Mouse (Mus musculus): ENCODE measurements around the gene Hk1. TPM values are rescaled to one million over a fixed set of nuclear protein-coding genes. Genes with fewer than 3 reads are reported as not detected.

Gene Hk1
- polyA plus RNA-seq, 1 experiment from 2014 or later, result 27.6 TPM

- Histone ChIP-seq H3K27me3 (replicated peaks; ENCODE audit: control insufficient read depth, insufficient read depth, low read length) (no peaks in the 10 kb centered on the region), H3K27ac (ENCODE audit: low read length) (no peak overlapping the region), H3K36me3 (ENCODE audit: control insufficient read depth, insufficient read depth, low read length) (no peaks in the 10 kb centered on the region), H3K4me1 (ENCODE audit: control insufficient read depth, insufficient read depth, low read length) (no peaks in the 10 kb centered on the region), H3K9me3 (ENCODE audit: control insufficient read depth, low read length) (no peaks in the 10 kb centered on the region), H3K4me2 (ENCODE audit: low read depth, low read length) (no peak overlapping the region), H3K4me3 (ENCODE audit: low read length) (no peak overlapping the region), H3K9ac (ENCODE audit: low read depth, low read length) (no peak overlapping the region)
- 73% methylated on average over 22 of the region's 26 CpGs for WGBS
- ATAC-seq, result no peak
Observed at GRCm38 (mm10) chr10:62296086-62296872, 83.4 kb downstream of the Hk1 start.

DNA sequence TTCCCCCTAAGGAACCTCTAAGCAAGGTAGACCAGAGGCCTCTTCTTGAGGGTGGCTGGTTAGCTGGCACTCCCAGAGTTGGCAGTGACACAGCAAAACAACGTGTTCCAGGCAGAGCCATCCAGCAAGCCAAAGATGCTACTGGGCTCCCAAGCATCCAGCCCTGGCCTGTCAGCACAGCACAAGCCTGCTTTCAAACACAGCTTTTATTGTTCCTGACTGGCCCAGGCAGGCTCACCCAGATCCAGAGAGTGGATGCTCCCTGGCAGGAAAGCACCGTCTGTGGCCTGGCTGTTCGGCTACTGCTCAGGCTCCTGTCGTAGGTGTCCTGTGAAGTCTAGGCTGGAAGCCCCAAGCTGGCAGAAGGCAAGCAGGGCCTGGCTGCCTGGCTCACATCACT, 85.6 kb downstream of the Hk1 start:
- no peak for ATAC-seq
- Histone ChIP-seq H3K9me3 (ENCODE audit: control insufficient read depth, low read length) (no peaks in the 10 kb centered on the region), H3K4me3 (ENCODE audit: low read length) (no peak overlapping the region), H3K4me1 (ENCODE audit: control insufficient read depth, insufficient read depth, low read length) (no peaks in the 10 kb centered on the region), H3K9ac (ENCODE audit: low read depth, low read length) (no peak overlapping the region), H3K27ac (ENCODE audit: low read length) (no peak overlapping the region), H3K36me3 (ENCODE audit: control insufficient read depth, insufficient read depth, low read length) (0 out of 2 replicates have a peak, but pooled peaks cover 3% of the 10 kb centered on the region), H3K27me3 (replicated peaks; ENCODE audit: control insufficient read depth, insufficient read depth, low read length) (no peaks in the 10 kb centered on the region), H3K4me2 (ENCODE audit: low read depth, low read length) (no peak overlapping the region)
- 76% methylated on average over 4 of the region's 4 CpGs for WGBS

DNA sequence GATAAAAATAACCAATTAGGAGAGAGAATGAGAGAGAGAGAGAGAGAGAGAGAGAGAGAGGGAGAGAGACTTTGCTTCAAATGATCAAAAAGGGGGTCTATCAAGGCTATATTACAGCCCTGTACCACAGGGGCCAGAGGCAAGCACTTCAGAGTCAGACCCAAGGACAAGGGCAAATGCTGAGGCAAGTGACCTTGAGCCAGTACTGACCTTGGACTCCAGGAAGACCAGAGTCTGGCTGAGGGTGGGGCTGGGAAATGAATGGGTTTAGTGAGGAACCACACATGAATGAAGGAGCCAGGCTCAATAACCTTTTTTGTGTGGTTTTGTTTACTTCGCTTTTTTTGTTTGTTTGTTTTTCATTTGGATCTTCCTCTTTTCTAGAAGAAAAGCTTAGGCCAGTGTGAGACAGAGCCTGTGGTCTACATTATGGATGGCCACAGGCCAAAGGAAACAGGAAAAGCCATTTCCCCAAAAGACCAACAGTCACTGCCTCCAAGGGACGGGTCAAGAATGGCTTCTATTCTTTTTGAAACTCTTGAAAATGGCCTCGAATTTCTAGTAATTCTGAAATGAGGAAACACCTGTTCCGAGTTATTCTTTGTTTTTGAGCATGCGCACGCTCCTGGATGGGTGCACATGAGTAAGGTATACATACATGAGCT, 92.1 kb downstream of the Hk1 start:
- 0 out of 2 replicates have a peak, but pooled peaks cover 8% of the 10 kb centered on the region for H3K36me3 ChIP-seq (ENCODE audit: control insufficient read depth, insufficient read depth, low read length)
- H3K27ac ChIP-seq (ENCODE audit: low read length), result no peak overlapping the region
- no peak overlapping the region for H3K4me2 ChIP-seq (ENCODE audit: low read depth, low read length)
- H3K4me3 ChIP-seq (ENCODE audit: low read length), result no peak overlapping the region
- H3K27me3 ChIP-seq (replicated peaks; ENCODE audit: control insufficient read depth, insufficient read depth, low read length), result no peaks in the 10 kb centered on the region
- 76% methylated on average over 6 of the region's 6 CpGs for WGBS
- H3K4me1 ChIP-seq (ENCODE audit: control insufficient read depth, insufficient read depth, low read length), result no peaks in the 10 kb centered on the region
- no peak for ATAC-seq
- no peaks in the 10 kb centered on the region for H3K9me3 ChIP-seq (ENCODE audit: control insufficient read depth, low read length)
- H3K9ac ChIP-seq (ENCODE audit: low read depth, low read length), result no peak overlapping the region

- Histone ChIP-seq H3K36me3 (ENCODE audit: control insufficient read depth, insufficient read depth, low read length) (peaks cover 11% of the 10 kb centered on the region; the same call in 1 of the 2 replicates), H3K4me3 (ENCODE audit: low read length) (no peak overlapping the region), H3K27ac (ENCODE audit: low read length) (no peak overlapping the region), H3K4me2 (ENCODE audit: low read depth, low read length) (no peak overlapping the region), H3K4me1 (ENCODE audit: control insufficient read depth, insufficient read depth, low read length) (no peaks in the 10 kb centered on the region), H3K27me3 (replicated peaks; ENCODE audit: control insufficient read depth, insufficient read depth, low read length) (no peaks in the 10 kb centered on the region), H3K9me3 (ENCODE audit: control insufficient read depth, low read length) (no peaks in the 10 kb centered on the region), H3K9ac (ENCODE audit: low read depth, low read length) (no peak overlapping the region)
- ATAC-seq, result no peak
- WGBS, result 84% methylated on average over 4 of the region's 4 CpGs
Observed at GRCm38 (mm10) chr10:62283206-62283792, 96.4 kb downstream of the Hk1 start.

- H3K9me3 ChIP-seq (ENCODE audit: control insufficient read depth, low read length), result no peaks in the 10 kb centered on the region
- H3K27ac ChIP-seq (ENCODE audit: low read length), result no peak overlapping the region
- no peak overlapping the region for H3K4me3 ChIP-seq (ENCODE audit: low read length)
- no peak for ATAC-seq
- H3K9ac ChIP-seq (ENCODE audit: low read depth, low read length), result no peak overlapping the region
- H3K4me2 ChIP-seq (ENCODE audit: low read depth, low read length), result no peak overlapping the region
- no peaks in the 10 kb centered on the region for H3K4me1 ChIP-seq (ENCODE audit: control insufficient read depth, insufficient read depth, low read length)
- no peaks in the 10 kb centered on the region for H3K27me3 ChIP-seq (replicated peaks; ENCODE audit: control insufficient read depth, insufficient read depth, low read length)
- peaks cover 11% of the 10 kb centered on the region; the same call in 1 of the 2 replicates for H3K36me3 ChIP-seq (ENCODE audit: control insufficient read depth, insufficient read depth, low read length)
- 56% methylated on average over 9 of the region's 9 CpGs for WGBS
Observed at GRCm38 (mm10) chr10:62282782-62283181, 96.9 kb downstream of the Hk1 start.

DNA sequence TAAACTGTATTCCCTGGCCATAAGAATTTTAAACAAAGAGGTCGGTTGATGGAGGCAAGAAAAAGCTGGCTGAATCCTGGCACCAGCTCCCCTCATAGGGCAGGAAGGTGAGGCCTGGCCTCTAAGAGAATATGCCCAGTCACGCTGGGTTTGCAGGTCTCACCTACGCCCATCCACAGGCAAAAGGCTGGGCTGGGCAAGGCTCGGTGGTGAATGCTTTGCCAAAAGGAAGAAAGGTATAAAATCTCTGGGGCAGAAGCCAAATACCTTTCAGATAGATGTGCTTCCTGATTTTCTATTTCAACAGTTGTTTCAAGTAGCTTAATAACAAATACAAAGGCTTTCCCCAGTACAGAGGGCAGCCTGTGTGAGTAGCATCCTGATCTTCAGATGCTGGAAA, 100.0 kb downstream of the Hk1 start:
- Histone ChIP-seq H3K9me3 (ENCODE audit: control insufficient read depth, low read length) (no peaks in the 10 kb centered on the region), H3K4me3 (ENCODE audit: low read length) (no peak overlapping the region), H3K27ac (ENCODE audit: low read length) (no peak overlapping the region), H3K36me3 (ENCODE audit: control insufficient read depth, insufficient read depth, low read length) (peaks cover 6% of the 10 kb centered on the region; the same call in 1 of the 2 replicates), H3K4me2 (ENCODE audit: low read depth, low read length) (no peak overlapping the region), H3K9ac (ENCODE audit: low read depth, low read length) (no peak overlapping the region), H3K4me1 (ENCODE audit: control insufficient read depth, insufficient read depth, low read length) (no peaks in the 10 kb centered on the region), H3K27me3 (replicated peaks; ENCODE audit: control insufficient read depth, insufficient read depth, low read length) (no peaks in the 10 kb centered on the region)
- 63% methylated on average over 4 of the region's 4 CpGs for WGBS
- ATAC-seq, result no peak

DNA sequence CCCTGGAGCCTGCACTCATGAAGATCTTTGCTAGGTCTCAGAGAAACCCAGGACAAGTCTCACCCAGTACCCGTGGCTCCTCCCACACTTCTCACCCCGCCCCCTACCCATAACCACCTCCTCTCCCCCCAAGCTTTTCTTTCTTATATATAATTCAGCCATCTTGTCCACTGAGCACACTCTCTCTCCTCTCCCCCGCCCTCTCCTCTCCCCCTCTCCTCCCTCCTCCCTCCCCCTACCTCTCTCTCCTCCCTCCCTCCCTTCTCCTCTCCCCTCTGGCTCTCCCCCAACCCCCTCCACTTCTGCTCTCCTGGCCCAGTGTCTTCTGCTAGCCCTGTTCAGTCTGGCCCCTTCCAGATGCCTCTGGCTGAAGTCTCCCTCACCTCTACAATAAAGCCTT, 100.6 kb downstream of the Hk1 start:
- peaks cover 11% of the 10 kb centered on the region for H3K36me3 ChIP-seq (ENCODE audit: control insufficient read depth, insufficient read depth, low read length)

DNA sequence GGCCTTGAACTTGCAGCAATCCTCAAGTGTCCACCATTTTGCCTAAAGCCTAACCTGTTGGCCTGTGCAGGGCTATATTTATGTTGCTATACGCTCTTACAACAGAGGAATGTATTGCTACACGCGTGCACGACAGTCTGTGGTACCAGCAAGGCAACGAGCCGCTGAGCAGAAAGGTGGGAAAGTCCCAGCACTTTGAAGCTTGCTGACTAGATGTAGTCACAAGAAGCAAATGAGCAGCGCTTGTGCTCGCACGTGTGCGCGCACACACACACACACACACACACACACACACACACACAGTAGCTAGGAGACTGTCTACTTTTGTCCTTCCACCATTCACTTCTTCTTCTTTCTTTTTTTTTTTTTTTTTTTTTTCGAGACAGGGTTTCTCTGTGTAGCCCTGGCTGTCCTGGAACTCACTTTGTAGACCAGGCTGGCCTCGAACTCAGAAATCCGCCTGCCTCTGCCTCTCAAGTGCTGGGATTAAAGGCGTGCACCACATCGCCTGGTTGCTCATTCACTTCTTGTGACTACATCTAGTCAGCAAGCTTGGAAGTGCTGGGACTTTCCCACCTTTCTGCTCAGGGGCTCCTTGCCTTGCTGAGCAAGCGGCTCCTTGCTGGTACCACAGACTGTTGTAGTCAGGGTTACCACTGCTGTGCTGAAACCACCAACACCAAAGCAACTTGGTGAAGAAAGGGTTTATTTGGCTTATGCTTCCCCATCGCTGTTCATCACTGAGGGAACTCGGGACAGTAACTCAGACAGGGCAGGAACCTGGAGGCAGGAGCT, 102.0 kb downstream of the Hk1 start:
- H3K4me3 ChIP-seq (ENCODE audit: low read length), result no peak overlapping the region
- H3K27me3 ChIP-seq (replicated peaks; ENCODE audit: control insufficient read depth, insufficient read depth, low read length), result no peaks in the 10 kb centered on the region
- no peak for ATAC-seq
- H3K4me1 ChIP-seq (ENCODE audit: control insufficient read depth, insufficient read depth, low read length), result no peaks in the 10 kb centered on the region
- peaks cover 11% of the 10 kb centered on the region for H3K36me3 ChIP-seq (ENCODE audit: control insufficient read depth, insufficient read depth, low read length)
- H3K9me3 ChIP-seq (ENCODE audit: control insufficient read depth, low read length), result no peaks in the 10 kb centered on the region
- no peak overlapping the region for H3K9ac ChIP-seq (ENCODE audit: low read depth, low read length)
- no peak overlapping the region for H3K4me2 ChIP-seq (ENCODE audit: low read depth, low read length)
- WGBS, result 95% methylated on average over 18 of the region's 19 CpGs
- H3K27ac ChIP-seq (ENCODE audit: low read length), result no peak overlapping the region

More for the DNA sequence above, 100.6 kb downstream of the Hk1 start:
- Histone ChIP-seq H3K4me2 (ENCODE audit: low read depth, low read length) (no peak overlapping the region), H3K27ac (ENCODE audit: low read length) (no peak overlapping the region), H3K9me3 (ENCODE audit: control insufficient read depth, low read length) (no peaks in the 10 kb centered on the region), H3K27me3 (replicated peaks; ENCODE audit: control insufficient read depth, insufficient read depth, low read length) (no peaks in the 10 kb centered on the region), H3K4me3 (ENCODE audit: low read length) (no peak overlapping the region), H3K9ac (ENCODE audit: low read depth, low read length) (no peak overlapping the region), H3K4me1 (ENCODE audit: control insufficient read depth, insufficient read depth, low read length) (no peaks in the 10 kb centered on the region)
- 70% methylated on average over 3 of the region's 3 CpGs for WGBS
- ATAC-seq, result no peak

- Histone ChIP-seq H3K4me2 (ENCODE audit: low read depth, low read length) (no peak overlapping the region), H3K36me3 (ENCODE audit: control insufficient read depth, insufficient read depth, low read length) (peaks cover 7% of the 10 kb centered on the region; the same call in 1 of the 2 replicates), H3K27ac (ENCODE audit: low read length) (no peak overlapping the region), H3K9me3 (ENCODE audit: control insufficient read depth, low read length) (no peaks in the 10 kb centered on the region), H3K4me1 (ENCODE audit: control insufficient read depth, insufficient read depth, low read length) (no peaks in the 10 kb centered on the region), H3K27me3 (replicated peaks; ENCODE audit: control insufficient read depth, insufficient read depth, low read length) (no peaks in the 10 kb centered on the region), H3K9ac (ENCODE audit: low read depth, low read length) (no peak overlapping the region), H3K4me3 (ENCODE audit: low read length) (no peak overlapping the region)
- 37% methylated on average over 4 of the region's 4 CpGs for WGBS
- ATAC-seq, result no peak
Observed at GRCm38 (mm10) chr10:62275235-62275634, 104.5 kb downstream of the Hk1 start.

All from intestine, embryonic 16.5 days (tissue).